ENCODE assay signal across 8 mouse cellular contexts in the genomic region with DNA sequence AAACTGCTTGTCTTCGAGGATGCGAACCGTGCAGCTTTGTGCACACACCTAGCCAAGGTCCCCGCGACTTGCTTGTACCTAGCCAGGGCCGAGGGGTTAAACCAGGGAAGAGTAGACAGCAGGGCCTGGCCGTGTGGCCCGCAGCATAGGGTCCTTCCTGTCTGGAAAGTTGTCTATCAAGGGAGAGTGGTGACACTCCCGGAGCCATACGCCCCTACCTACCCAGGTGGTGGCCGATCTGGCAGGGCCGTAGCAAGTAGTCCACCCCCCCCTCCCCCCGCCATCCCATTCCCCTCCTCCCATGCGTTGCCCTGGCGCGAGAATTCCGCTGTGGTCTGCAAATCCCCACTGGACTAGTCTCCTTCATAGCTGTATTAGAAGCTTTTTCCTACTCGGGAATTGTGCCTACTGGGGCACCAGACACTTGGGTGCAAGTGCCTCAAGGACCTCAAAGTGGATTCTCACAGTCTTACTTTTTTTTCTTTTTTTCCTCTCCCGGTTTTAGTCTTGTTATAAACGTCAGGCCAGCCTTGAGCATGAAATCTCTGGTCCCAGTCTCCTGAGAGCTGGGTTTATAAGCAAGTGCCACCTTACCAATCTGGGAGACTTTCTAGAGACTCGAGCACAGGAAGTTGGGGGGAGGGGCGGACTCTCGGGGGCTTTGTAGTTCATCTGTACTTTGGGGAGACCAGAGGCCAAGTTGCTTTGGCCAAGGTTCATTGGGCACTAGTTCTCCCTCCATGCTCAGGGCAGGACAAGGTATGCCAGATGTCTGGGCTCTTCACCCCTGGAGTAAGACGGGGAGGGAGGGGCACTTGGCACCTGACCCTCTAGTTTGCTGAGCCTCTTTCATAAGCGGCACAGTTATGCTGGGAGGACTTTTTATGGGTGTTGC. TPM values are rescaled to one million over a fixed set of nuclear protein-coding genes. Genes with fewer than 3 reads are reported as not detected.
DNase-seq lines count a peak whose midpoint lies in the region; ATAC-seq and TF ChIP-seq lines count a peak whose summit lies in the region.

No protein-coding gene starts in this region.

- no peak for TF ChIP-seq CTCF in brain, embryonic 14.5 days (IDR thresholded peaks at IDR 0.05; ENCODE audit: borderline replicate concordance, extremely low read depth, insufficient read depth, insufficient read length)

- peak overlapping the region; percentile 95 for H3K9ac ChIP-seq in lung, embryonic 15.5 days

- H3K27me3 ChIP-seq in lung, embryonic 15.5 days: no peaks in the 10 kb centered on the region

- TF ChIP-seq POLR2A in brain, embryonic 14.5 days (IDR thresholded peaks at IDR 0.05; ENCODE audit: borderline replicate concordance, extremely low read depth, insufficient read depth, insufficient read length, poor library complexity, severe bottlenecking): no peak

- peaks cover 41% of the 10 kb centered on the region for H3K4me1 ChIP-seq in lung, embryonic 15.5 days

- peak; percentile 31; the same call in 1 of the 2 replicates for ATAC-seq in lung, embryonic 15.5 days (ENCODE audit: borderline replicate concordance, extremely low read depth, low FRiP score, low TSS enrichment)

- H3K9me3 ChIP-seq in lung, embryonic 15.5 days: no peaks in the 10 kb centered on the region

- H3K4me3 ChIP-seq in lung, embryonic 15.5 days: peak overlapping the region; percentile 99

- peak overlapping the region; percentile 80 for H3K4me2 ChIP-seq in lung, embryonic 15.5 days

- H3K36me3 ChIP-seq in lung, embryonic 15.5 days: no peaks in the 10 kb centered on the region

- H3K27ac ChIP-seq in lung, embryonic 15.5 days: peak overlapping the region; percentile 86

- peak; percentile 28 to 51 for DNase-seq in heart, adult 18-20 months
- no peak for DNase-seq in heart, adult 8-10 months (ENCODE audit: low spot score)
- peak; percentile 57 for DNase-seq in brain, embryonic 14.5 days (ENCODE audit: low read depth)
- peak; percentile 33 for DNase-seq in gastrocnemius, postnatal 10 days
- peak; percentile 61 for DNase-seq in kidney, adult 18-20 months
- DNase-seq in retina, embryonic 14.5 days (ENCODE audit: low spot score): peak; percentile 46
- no peak for DNase-seq in ovary, postnatal 36 days (ENCODE audit: low spot score)

- under 1% methylated on average over 25 of the region's 25 CpGs for WGBS in lung, embryonic 15.5 days

RNA-seq across cellular contexts. Expression of a gene that starts 0.9 kb away (rescaled TPM):
- total RNA-seq in heart, adult 18-20 months (2021): 1 to 10 TPM; 4.0 to 4.4 TPM
- total RNA-seq in heart, adult 8-10 months (2022): 1 to 10 TPM; 2.9 to 5.6 (median 3.8) TPM
- polyA plus RNA-seq in brain, embryonic 14.5 days (2012; rRNA removed): 30.9 and 31.0 TPM in 2 replicates
- total RNA-seq in gastrocnemius, postnatal 10 days (2021): 1 to 10 TPM; 3.5 to 5.0 TPM
- polyA plus RNA-seq in lung, embryonic 15.5 days (2015; fragmentation: Nextera tagmentation; extraction: Ambion mirVana): 20.4 and 20.9 TPM in 2 replicates

Comparison
In these comparisons a context has a peak if more than half of its experiments do, and no peak if none do; other contexts are left out.
1. DNase-seq: peak in heart, adult 18-20 months (2 of 2), brain, embryonic 14.5 days (single experiment), gastrocnemius, postnatal 10 days (single experiment), kidney, adult 18-20 months (single experiment) and retina, embryonic 14.5 days (single experiment); none in heart, adult 8-10 months (single experiment) and ovary, postnatal 36 days (single experiment).